Mouse (Mus musculus): ENCODE measurements at regions not wholly inside any gene's neighbourhood (a gene's known extent, or its start where the extent isn't known, plus 50 kb on each side); places are given as distances from the start of the nearest gene placed in this dataset.

- DNase-seq (ENCODE audit: low spot score) (no peak), ATAC-seq (replicated peaks; ENCODE audit: low FRiP score, low read depth) (no peak)
- Histone ChIP-seq H3K4me3 (replicated peaks; ENCODE audit: low read depth, low read length) (no peak overlapping the region), H3K27me3 (ENCODE audit: insufficient read depth, low read length) (no peaks in the 10 kb centered on the region), H3K9ac (ENCODE audit: low read depth, low read length) (no peak overlapping the region), H3K27ac (no peak overlapping the region), H3K4me2 (ENCODE audit: low read length) (no peak overlapping the region), H3K9me3 (replicated peaks; ENCODE audit: low read length) (no peaks in the 10 kb centered on the region), H3K36me3 (ENCODE audit: insufficient read depth, low read length) (no peaks in the 10 kb centered on the region), H3K4me1 (replicated peaks; ENCODE audit: insufficient read depth, low read length) (no peaks in the 10 kb centered on the region)
- 44% methylated on average over 5 of the region's 5 CpGs for WGBS
- TF ChIP-seq CTCF (IDR thresholded peaks at IDR 0.05; ENCODE audit: low read depth): no peak
Measured at GRCm38 (mm10) chr8:89241686-89242085, 197.7 kb upstream of the Sall1 start.

GRCm38 (mm10) chr8:89239626-89240025 is 195.7 kb upstream of the Sall1 start:
- 88% methylated on average over 2 of the region's 2 CpGs for WGBS
- no peak overlapping the region for H3K4me2 ChIP-seq (ENCODE audit: low read length)
- H3K4me3 ChIP-seq (replicated peaks; ENCODE audit: low read depth, low read length): no peak overlapping the region
- no peak overlapping the region for H3K27ac ChIP-seq
- no peaks in the 10 kb centered on the region for H3K27me3 ChIP-seq (ENCODE audit: insufficient read depth, low read length)
- no peaks in the 10 kb centered on the region for H3K4me1 ChIP-seq (replicated peaks; ENCODE audit: insufficient read depth, low read length)
- no peaks in the 10 kb centered on the region for H3K9me3 ChIP-seq (replicated peaks; ENCODE audit: low read length)
- no peak for DNase-seq (ENCODE audit: low spot score)
- no peak for ATAC-seq (replicated peaks; ENCODE audit: low FRiP score, low read depth)
- no peak for TF ChIP-seq CTCF (IDR thresholded peaks at IDR 0.05; ENCODE audit: low read depth)
- H3K9ac ChIP-seq (ENCODE audit: low read depth, low read length): no peak overlapping the region
- no peaks in the 10 kb centered on the region for H3K36me3 ChIP-seq (ENCODE audit: insufficient read depth, low read length)

GRCm38 (mm10) chr8:89234041-89234440 is 190.1 kb upstream of the Sall1 start:
- Histone ChIP-seq H3K4me2 (ENCODE audit: low read length) (no peak overlapping the region), H3K9ac (ENCODE audit: low read depth, low read length) (no peak overlapping the region), H3K27me3 (ENCODE audit: insufficient read depth, low read length) (no peaks in the 10 kb centered on the region), H3K9me3 (replicated peaks; ENCODE audit: low read length) (no peaks in the 10 kb centered on the region), H3K27ac (no peak overlapping the region), H3K36me3 (ENCODE audit: insufficient read depth, low read length) (no peaks in the 10 kb centered on the region), H3K4me1 (replicated peaks; ENCODE audit: insufficient read depth, low read length) (no peaks in the 10 kb centered on the region), H3K4me3 (replicated peaks; ENCODE audit: low read depth, low read length) (no peak overlapping the region)
- no peak for TF ChIP-seq CTCF (IDR thresholded peaks at IDR 0.05; ENCODE audit: low read depth)
- no peak for ATAC-seq (replicated peaks; ENCODE audit: low FRiP score, low read depth)
- no peak for DNase-seq (ENCODE audit: low spot score)

GRCm38 (mm10) chr8:89232318-89232717 is 188.4 kb upstream of the Sall1 start:
- Histone ChIP-seq H3K4me2 (ENCODE audit: low read length) (no peak overlapping the region), H3K36me3 (ENCODE audit: insufficient read depth, low read length) (no peaks in the 10 kb centered on the region), H3K9ac (ENCODE audit: low read depth, low read length) (no peak overlapping the region), H3K27me3 (ENCODE audit: insufficient read depth, low read length) (no peaks in the 10 kb centered on the region), H3K27ac (no peak overlapping the region), H3K4me1 (replicated peaks; ENCODE audit: insufficient read depth, low read length) (no peaks in the 10 kb centered on the region), H3K4me3 (replicated peaks; ENCODE audit: low read depth, low read length) (no peak overlapping the region), H3K9me3 (replicated peaks; ENCODE audit: low read length) (no peaks in the 10 kb centered on the region)
- TF ChIP-seq CTCF (IDR thresholded peaks at IDR 0.05; ENCODE audit: low read depth): no peak
- ATAC-seq (replicated peaks; ENCODE audit: low FRiP score, low read depth) (no peak), DNase-seq (ENCODE audit: low spot score) (no peak)
- WGBS: 60% methylated on average over 1 of the region's 1 CpGs

- Histone ChIP-seq H3K9me3 (replicated peaks; ENCODE audit: low read length) (no peaks in the 10 kb centered on the region), H3K27ac (no peak overlapping the region), H3K4me2 (ENCODE audit: low read length) (no peak overlapping the region), H3K4me3 (replicated peaks; ENCODE audit: low read depth, low read length) (no peak overlapping the region), H3K4me1 (replicated peaks; ENCODE audit: insufficient read depth, low read length) (no peaks in the 10 kb centered on the region), H3K36me3 (ENCODE audit: insufficient read depth, low read length) (no peaks in the 10 kb centered on the region), H3K27me3 (ENCODE audit: insufficient read depth, low read length) (no peaks in the 10 kb centered on the region), H3K9ac (ENCODE audit: low read depth, low read length) (no peak overlapping the region)
- TF ChIP-seq CTCF (IDR thresholded peaks at IDR 0.05; ENCODE audit: low read depth): no peak
- no peak for DNase-seq (ENCODE audit: low spot score)
- 80% methylated on average over 3 of the region's 3 CpGs for WGBS
- no peak for ATAC-seq (replicated peaks; ENCODE audit: low FRiP score, low read depth)
Measured at GRCm38 (mm10) chr8:89229144-89229543, 185.2 kb upstream of the Sall1 start.

GRCm38 (mm10) chr8:89220870-89221269 is 176.9 kb upstream of the Sall1 start:
- Histone ChIP-seq H3K4me3 (replicated peaks; ENCODE audit: low read depth, low read length) (no peak overlapping the region), H3K9me3 (replicated peaks; ENCODE audit: low read length) (no peaks in the 10 kb centered on the region), H3K4me2 (ENCODE audit: low read length) (no peak overlapping the region), H3K9ac (ENCODE audit: low read depth, low read length) (no peak overlapping the region), H3K27ac (no peak overlapping the region), H3K4me1 (replicated peaks; ENCODE audit: insufficient read depth, low read length) (no peaks in the 10 kb centered on the region), H3K27me3 (ENCODE audit: insufficient read depth, low read length) (no peaks in the 10 kb centered on the region), H3K36me3 (ENCODE audit: insufficient read depth, low read length) (no peaks in the 10 kb centered on the region)
- DNase-seq (ENCODE audit: low spot score): no peak
- 62% methylated on average over 7 of the region's 7 CpGs for WGBS
- no peak for ATAC-seq (replicated peaks; ENCODE audit: low FRiP score, low read depth)
- TF ChIP-seq CTCF (IDR thresholded peaks at IDR 0.05; ENCODE audit: low read depth): no peak

GRCm38 (mm10) chr8:89220381-89220780 is 176.4 kb upstream of the Sall1 start:
- H3K9ac ChIP-seq (ENCODE audit: low read depth, low read length): no peak overlapping the region
- H3K27ac ChIP-seq: no peak overlapping the region
- no peaks in the 10 kb centered on the region for H3K27me3 ChIP-seq (ENCODE audit: insufficient read depth, low read length)
- 92% methylated on average over 2 of the region's 2 CpGs for WGBS
- H3K9me3 ChIP-seq (replicated peaks; ENCODE audit: low read length): no peaks in the 10 kb centered on the region
- no peaks in the 10 kb centered on the region for H3K36me3 ChIP-seq (ENCODE audit: insufficient read depth, low read length)
- no peak for TF ChIP-seq CTCF (IDR thresholded peaks at IDR 0.05; ENCODE audit: low read depth)
- H3K4me3 ChIP-seq (replicated peaks; ENCODE audit: low read depth, low read length): no peak overlapping the region
- H3K4me2 ChIP-seq (ENCODE audit: low read length): no peak overlapping the region
- H3K4me1 ChIP-seq (replicated peaks; ENCODE audit: insufficient read depth, low read length): no peaks in the 10 kb centered on the region
- no peak for DNase-seq (ENCODE audit: low spot score)
- no peak for ATAC-seq (replicated peaks; ENCODE audit: low FRiP score, low read depth)

Measured in kidney, postnatal 0 days (tissue).